Mouse (Mus musculus) gastrocnemius, postnatal 4 days (tissue): ENCODE results near the gene Rnf227. TPM values are rescaled to one million over a fixed set of nuclear protein-coding genes. Genes with fewer than 3 reads are reported as not detected.

ENCODE experiments used
- total RNA-seq, 2 experiments: library from RNA; stranded (reverse); gene quantifications; 2 replicates each; pipeline ENCODE4 v1.2.3; 2021

Rnf227 gene
- total RNA-seq, 2 experiments from 2014 or later: 2.8 to 3.1 TPM

Other genes with a start within 250 kb of the Rnf227 start
- gene Per1, start 245.2 kb upstream of the Rnf227 start, total RNA-seq: 10 to 100 TPM; 32.1 to 49.3 TPM
- gene Hes7, start 220.1 kb upstream of the Rnf227 start, total RNA-seq: under 1 TPM; 0.34 to 0.54 TPM
- gene 9130213A22Rik, start 217.9 kb upstream of the Rnf227 start, total RNA-seq: under 1 TPM; 0.29 to 0.56 TPM
- under 1 TPM in 1 of 2 experiments, not detected in 1; 0.23 TPM for gene Aloxe3, start 214.6 kb upstream of the Rnf227 start, total RNA-seq
- gene Alox12b, start 183.5 kb upstream of the Rnf227 start, total RNA-seq: not detected
- gene Alox8, start 142.6 kb upstream of the Rnf227 start, total RNA-seq: not detected
- gene Gucy2e, start 103.4 kb upstream of the Rnf227 start, total RNA-seq: not detected
- 10 to 100 TPM; 12.0 to 12.9 TPM for gene Cntrob, start 16.7 kb upstream of the Rnf227 start, total RNA-seq
- gene Trappc1, start 16.5 kb upstream of the Rnf227 start, total RNA-seq: 10 to 100 TPM; 62.2 to 63.1 TPM
- under 1 TPM; 0.49 to 0.56 TPM for gene Kcnab3, start 14.2 kb upstream of the Rnf227 start, total RNA-seq
- 10 to 100 TPM; 73.0 to 80.8 TPM for gene Chd3, start 28.9 kb downstream of the Rnf227 start, total RNA-seq
- 10 to 100 TPM; 63.8 to 76.3 TPM for gene Naa38, start 55.0 kb downstream of the Rnf227 start, total RNA-seq
- 10 to 100 TPM; 21.1 to 26.4 TPM for gene Cyb5d1, start 55.2 kb downstream of the Rnf227 start, total RNA-seq
- gene Tmem88, start 57.8 kb downstream of the Rnf227 start, total RNA-seq: 10 to 100 TPM; 16.9 to 17.4 TPM
- gene Kdm6b, start 73.2 kb downstream of the Rnf227 start, total RNA-seq: 10 to 100 TPM; 51.2 to 59.4 TPM
- under 1 TPM; 0.47 to 0.93 TPM for gene Dnah2, start 208.6 kb downstream of the Rnf227 start, total RNA-seq
- 1 to 10 TPM; 1.9 to 2.7 TPM for gene Efnb3, start 219.7 kb downstream of the Rnf227 start, total RNA-seq
- gene Wrap53, start 239.8 kb downstream of the Rnf227 start, total RNA-seq: 1 to 10 TPM; 6.8 to 7.9 TPM
- gene Trp53, start 239.9 kb downstream of the Rnf227 start, total RNA-seq: 10 to 100 TPM; 51.1 to 51.9 TPM